Mouse (Mus musculus) testis, adult 2 months (tissue): ENCODE measurements around the gene Efs. TPM values are rescaled to one million over a fixed set of nuclear protein-coding genes. Genes with fewer than 3 reads are reported as not detected.
"Not testable (repeated sequence)": the region's sequence is repeated elsewhere in the genome, so short reads cannot be mapped to it uniquely, and the experiment has no call there.

Experiments used
- H3K27ac ChIP-seq: fragments of 200-500 bp; 2 replicates; pipeline ENCODE4 v1.5.1; 2012; ENCODE audit warnings: low read depth, low read length; ENCODE audit not compliant: control insufficient read depth, insufficient read depth
- H3K27me3 ChIP-seq: fragments of 200-500 bp; 2 replicates; pipeline ENCODE4 v1.6.1; 2012; ENCODE audit warnings: mild to moderate bottlenecking, low read length, moderate library complexity; ENCODE audit not compliant: control insufficient read depth, insufficient read depth
- H3K36me3 ChIP-seq: fragments of 200-500 bp; 2 replicates; pipeline ENCODE4 v1.6.1; 2012; ENCODE audit warnings: mild to moderate bottlenecking, low read length; ENCODE audit not compliant: control insufficient read depth, insufficient read depth
- H3K4me1 ChIP-seq: fragments of 200-500 bp; 2 replicates; pipeline ENCODE4 v1.6.1; 2012; ENCODE audit warnings: low read length; ENCODE audit not compliant: control insufficient read depth, insufficient read depth
- H3K4me3 ChIP-seq: fragments of 200-500 bp; 2 replicates; pipeline ENCODE4 v1.5.1; 2012; ENCODE audit warnings: low read depth, mild to moderate bottlenecking, low read length, moderate library complexity, mixed read lengths; ENCODE audit not compliant: control insufficient read depth
- CTCF ChIP-seq: fragments of 200-500 bp; IDR thresholded peaks from 2 replicates; pipeline ENCODE4 v1.5.1; 2012; ENCODE audit warnings: low read depth, mild to moderate bottlenecking, inconsistent platforms, low read length, moderate library complexity; ENCODE audit not compliant: control insufficient read depth, insufficient read depth, insufficient replicate concordance
- POLR2A ChIP-seq: fragments of 200-500 bp; IDR thresholded peaks from 2 replicates; pipeline ENCODE4 v1.6.1; 2012; ENCODE audit warnings: low read depth, mild to moderate bottlenecking, inconsistent platforms, low read length, moderate library complexity; ENCODE audit not compliant: control insufficient read depth
- polyA plus RNA-seq: library from polyadenylated mRNA; depleted of rRNA; stranded (reverse); fragments of >200 nt; gene quantifications from 2 replicates; pipeline ENCODE4 v1.2.3, GENCODE M21; 2012; rRNA removed

The Efs gene
- polyA plus RNA-seq = 1.6 and 1.7 TPM in 2 replicates

- Histone ChIP-seq H3K27ac (peak within 1 kb of the TSS; percentile 27), H3K27me3 (no peaks in the 10 kb centered on the region), H3K4me1 (peaks cover 14% of the 10 kb centered on the region), H3K4me3 (peak within 1 kb of the TSS; percentile 75), H3K36me3 (no peaks in the 10 kb centered on the region)
- TF ChIP-seq POLR2A (no peak), CTCF (no peak)
These were observed at the start of gene Efs for GRCm38 (mm10) chr14:54925349-54926342. Efs (minus strand) TSS chr14:54926126.

GRCm38 (mm10) chr14:54974068-54974791 is 48.3 kb upstream of the Efs start:
- H3K27me3 ChIP-seq = no peaks in the 10 kb centered on the region
- no peak overlapping the region for H3K27ac ChIP-seq
- no peak overlapping the region for H3K4me3 ChIP-seq
- no peaks in the 10 kb centered on the region for H3K36me3 ChIP-seq
- no peaks in the 10 kb centered on the region; the same call in 1 of the 2 replicates for H3K4me1 ChIP-seq
- TF ChIP-seq CTCF (no peak), POLR2A (no peak)

GRCm38 (mm10) chr14:54972786-54973185 is 46.9 kb upstream of the Efs start:
- H3K36me3 ChIP-seq, H3K4me1 ChIP-seq, H3K4me3 ChIP-seq: not testable (repeated sequence)

GRCm38 (mm10) chr14:54968344-54968743 is 42.4 kb upstream of the Efs start:
- H3K27me3 ChIP-seq = no peaks in the 10 kb centered on the region
- no peak overlapping the region for H3K4me3 ChIP-seq
- no peaks in the 10 kb centered on the region for H3K36me3 ChIP-seq
- no peak overlapping the region for H3K27ac ChIP-seq
- no peaks in the 10 kb centered on the region for H3K4me1 ChIP-seq
- TF ChIP-seq CTCF (no peak), POLR2A (no peak)

More at GRCm38 (mm10) chr14:54972786-54973185, 46.9 kb upstream of the Efs start:
- not testable (repeated sequence) for H3K27me3 ChIP-seq, H3K27ac ChIP-seq

- no peak for TF ChIP-seq POLR2A
- TF ChIP-seq CTCF = no peak
- H3K36me3 ChIP-seq = no peaks in the 10 kb centered on the region
These were observed 41.9 kb upstream of the Efs start for GRCm38 (mm10) chr14:54967874-54968273.

GRCm38 (mm10) chr14:54966320-54966977 is 40.5 kb upstream of the Efs start, which contains the start of gene Myh6:
Myh6 (minus strand) TSS chr14:54966927.
- Histone ChIP-seq H3K27me3 (no peaks in the 10 kb centered on the region), H3K4me3 (no peak within 1 kb of the TSS), H3K36me3 (no peaks in the 10 kb centered on the region), H3K27ac (no peak within 1 kb of the TSS), H3K4me1 (no peaks in the 10 kb centered on the region)
- no peak for TF ChIP-seq POLR2A
- TF ChIP-seq CTCF = no peak

More at GRCm38 (mm10) chr14:54967874-54968273, 41.9 kb upstream of the Efs start:
- Histone ChIP-seq H3K4me3 (no peak overlapping the region), H3K27me3 (no peaks in the 10 kb centered on the region), H3K4me1 (no peaks in the 10 kb centered on the region), H3K27ac (no peak overlapping the region)

GRCm38 (mm10) chr14:54965631-54966030 is 39.7 kb upstream of the Efs start:
- Histone ChIP-seq H3K36me3 (no peaks in the 10 kb centered on the region), H3K27ac (no peak overlapping the region), H3K4me3 (no peak overlapping the region), H3K27me3 (no peaks in the 10 kb centered on the region), H3K4me1 (no peaks in the 10 kb centered on the region)
- TF ChIP-seq CTCF (no peak), POLR2A (no peak)
